Comparison of ENCODE assay signal across 28 mouse cellular contexts in genomic region chr2:48399191-48399590, GRCm38 (mm10).
A peak's percentile ranks its signal among the peaks of the same experiment; 100 is the strongest.
DNase-seq lines count a peak whose midpoint lies in the region; ATAC-seq and TF ChIP-seq lines count a peak whose summit lies in the region.
"Had no signal": no experiment of that assay in that cellular context is flagged by ENCODE, and none has a peak within 500 bp of the region (broad histone marks: within the 10 kb centered on the region; RNA-seq: fewer than 3 reads in every experiment).

No protein-coding gene starts in this region.

- H3K4me1 ChIP-seq in liver, adult 2 months (ENCODE audit: control insufficient read depth, insufficient read depth, low read length): peaks cover 4% of the 10 kb centered on the region; the same call in 1 of the 2 replicates
- H3K4me1 ChIP-seq in liver, embryonic 12.5 days: no peaks in the 10 kb centered on the region
- H3K4me1 ChIP-seq in midbrain, embryonic 16.5 days (ENCODE audit: control insufficient read depth, insufficient read depth, low read length): no peaks in the 10 kb centered on the region
- H3K4me1 ChIP-seq: forebrain, embryonic 12.5 days; hindbrain, embryonic 13.5 days; limb, embryonic 13.5 days had no signal

- no peak overlapping the region for H3K4me3 ChIP-seq in liver, adult 2 months (ENCODE audit: insufficient read depth, low read depth, low read length)
- H3K4me3 ChIP-seq in liver, embryonic 12.5 days: no peak overlapping the region
- H3K4me3 ChIP-seq in myocyte: no peak overlapping the region
- H3K4me3 ChIP-seq in midbrain, embryonic 16.5 days (ENCODE audit: low read depth, low read length): no peak overlapping the region
- H3K4me3 ChIP-seq: embryonic facial prominence, embryonic 13.5 days; erythroblast, embryonic 14.5 days; forebrain, embryonic 12.5 days; heart, embryonic 13.5 days; hindbrain, embryonic 13.5 days; limb, embryonic 13.5 days; lung, embryonic 15.5 days had no signal

- H3ac ChIP-seq in myocyte (ENCODE audit: control insufficient read depth, insufficient read length): no peak overlapping the region

- WGBS in liver, adult 2 months: 27% methylated on average over 1 of the region's 1 CpGs
- WGBS in liver, embryonic 12.5 days (ENCODE audit: insufficient replicate concordance): 53% methylated on average over 1 of the region's 1 CpGs
- 82% methylated on average over 1 of the region's 1 CpGs for WGBS in midbrain, embryonic 16.5 days

- TF ChIP-seq POLR2A in liver, adult 2 months (IDR thresholded peaks at IDR 0.05; ENCODE audit: extremely low read depth, insufficient read depth, low read length): no peak
- TF ChIP-seq POLR2A in myocyte (IDR thresholded peaks at IDR 0.05; ENCODE audit: insufficient read length, low read depth): no peak

- H3K4me2 ChIP-seq in liver, embryonic 12.5 days: no peak overlapping the region
- H3K4me2 ChIP-seq in myocyte (ENCODE audit: low read depth): peak overlapping the region; percentile 37
- H3K4me2 ChIP-seq in midbrain, embryonic 16.5 days (ENCODE audit: low read length): no peak overlapping the region
- H3K4me2 ChIP-seq: embryonic facial prominence, embryonic 13.5 days; forebrain, embryonic 12.5 days; heart, embryonic 13.5 days; hindbrain, embryonic 13.5 days; limb, embryonic 13.5 days; lung, embryonic 15.5 days had no signal

- no peak overlapping the region for H3K9ac ChIP-seq in liver, adult 2 months (ENCODE audit: low read depth, low read length)
- H3K9ac ChIP-seq in liver, embryonic 12.5 days: no peak overlapping the region
- no peak overlapping the region for H3K9ac ChIP-seq in midbrain, embryonic 16.5 days (ENCODE audit: low read depth, low read length)
- H3K9ac ChIP-seq: embryonic facial prominence, embryonic 13.5 days; forebrain, embryonic 12.5 days; heart, embryonic 13.5 days; hindbrain, embryonic 13.5 days; limb, embryonic 13.5 days; lung, embryonic 15.5 days had no signal

- no peak overlapping the region for H3K27ac ChIP-seq in liver, adult 2 months (replicated peaks; ENCODE audit: insufficient read depth, low read depth, low read length)
- no peak overlapping the region for H3K27ac ChIP-seq in liver, embryonic 12.5 days
- no peak overlapping the region for H3K27ac ChIP-seq in midbrain, embryonic 16.5 days (ENCODE audit: low read length)
- H3K27ac ChIP-seq: embryonic facial prominence, embryonic 13.5 days; forebrain, embryonic 12.5 days; hindbrain, embryonic 13.5 days; limb, embryonic 13.5 days; lung, embryonic 15.5 days had no signal

- no peaks in the 10 kb centered on the region for H3K36me3 ChIP-seq in liver, adult 2 months (ENCODE audit: control insufficient read depth, insufficient read depth, low read length)
- no peaks in the 10 kb centered on the region for H3K36me3 ChIP-seq in liver, embryonic 12.5 days
- H3K36me3 ChIP-seq in myocyte (ENCODE audit: control insufficient read depth, insufficient read depth): no peaks in the 10 kb centered on the region
- no peaks in the 10 kb centered on the region for H3K36me3 ChIP-seq in midbrain, embryonic 16.5 days (ENCODE audit: control insufficient read depth, insufficient read depth, low read length)
- H3K36me3 ChIP-seq: embryonic facial prominence, embryonic 13.5 days; forebrain, embryonic 12.5 days; G1E; heart, embryonic 13.5 days; hindbrain, embryonic 13.5 days; limb, embryonic 13.5 days; lung, embryonic 15.5 days had no signal

- peak; percentile 59; the same call in 1 of the 2 replicates for ATAC-seq in liver, embryonic 12.5 days
- ATAC-seq in midbrain, embryonic 16.5 days: no peak
- ATAC-seq: Patski had no signal

- peak; percentile 78 for DNase-seq in liver, adult 2 months (ENCODE audit: extremely low read depth, low read depth, low spot score)
- no peak for DNase-seq in liver
- DNase-seq in embryo, embryonic 9.5 days (ENCODE audit: extremely low spot score): no peak
- DNase-seq in right cerebral cortex, postnatal 36 days (ENCODE audit: low spot score in 2 of 2): no peak
- DNase-seq: adrenal gland, postnatal 36 days; B cell, adult 2 months; cerebellum, adult 11-12 months; cerebellum, postnatal 14 days; heart, adult 11 months; heart, postnatal 36 days; kidney, postnatal 36 days; lung, postnatal 36 days; midbrain, embryonic 14.5 days; right cerebral cortex, adult 18-20 months; thymus, adult 18-20 months had no signal

- no peaks in the 10 kb centered on the region for H3K79me2 ChIP-seq in liver, adult 2 months (ENCODE audit: control insufficient read depth, insufficient read depth, low read length)
- no peaks in the 10 kb centered on the region for H3K79me2 ChIP-seq in myocyte (ENCODE audit: control insufficient read depth, insufficient read depth)

- no peak for TF ChIP-seq CTCF in liver, adult 2 months (IDR thresholded peaks at IDR 0.05; ENCODE audit: low read depth, low read length)

- no peaks in the 10 kb centered on the region for H3K9me3 ChIP-seq in liver, embryonic 12.5 days (replicated peaks)
- no peaks in the 10 kb centered on the region for H3K9me3 ChIP-seq in midbrain, embryonic 16.5 days (replicated peaks; ENCODE audit: control insufficient read depth, low read length, poor library complexity, severe bottlenecking)
- H3K9me3 ChIP-seq: embryonic facial prominence, embryonic 13.5 days; forebrain, embryonic 12.5 days; G1E; heart, embryonic 13.5 days; hindbrain, embryonic 13.5 days; limb, embryonic 13.5 days; lung, embryonic 15.5 days had no signal

- no peaks in the 10 kb centered on the region for H3K27me3 ChIP-seq in liver, adult 2 months (ENCODE audit: control insufficient read depth, insufficient read depth, low read length)
- no peaks in the 10 kb centered on the region for H3K27me3 ChIP-seq in liver, embryonic 12.5 days (replicated peaks)
- H3K27me3 ChIP-seq in myocyte (ENCODE audit: control insufficient read depth, insufficient read depth, insufficient read length): no peaks in the 10 kb centered on the region
- no peaks in the 10 kb centered on the region for H3K27me3 ChIP-seq in midbrain, embryonic 16.5 days (ENCODE audit: control insufficient read depth, insufficient read depth, low read depth, low read length)
- H3K27me3 ChIP-seq: CH12.LX; embryonic facial prominence, embryonic 13.5 days; forebrain, embryonic 12.5 days; heart, embryonic 13.5 days; hindbrain, embryonic 13.5 days; limb, embryonic 13.5 days; lung, embryonic 15.5 days; Patski had no signal

TF ChIP-seq in myocyte, 11 proteins besides CTCF, POLR2A, EP300 and RAD21:
- TF ChIP-seq POLR2AphosphoS2 (IDR thresholded peaks at IDR 0.05; ENCODE audit: insufficient read length, low read depth) (no peak), USF1 (IDR thresholded peaks at IDR 0.05; ENCODE audit: low read depth) (no peak), MYOG (IDR thresholded peaks at IDR 0.05; ENCODE audit: control insufficient read depth in 1 of 3, insufficient read depth in 1 of 3, insufficient read length in 2 of 3, low read depth in 2 of 3) (no peak), CEBPB (IDR thresholded peaks at IDR 0.05; ENCODE audit: insufficient read depth, poor library complexity, severe bottlenecking) (no peak), REST (IDR thresholded peaks at IDR 0.05; ENCODE audit: insufficient read depth, insufficient read length) (no peak), TCF3 (IDR thresholded peaks at IDR 0.05; ENCODE audit: insufficient read length, low read depth) (no peak), MYOD1 (IDR thresholded peaks at IDR 0.05; ENCODE audit: control insufficient read depth in 1 of 3, insufficient read length in 2 of 3, low read depth in 2 of 3) (no peak), MAX (IDR thresholded peaks at IDR 0.05; ENCODE audit: low read depth) (no peak), TCF12 (IDR thresholded peaks at IDR 0.05; ENCODE audit: insufficient read depth, poor library complexity, severe bottlenecking) (no peak), SRF (IDR thresholded peaks at IDR 0.05; ENCODE audit: control insufficient read depth, insufficient read length, low read depth) (no peak), E2F4 (IDR thresholded peaks at IDR 0.05; ENCODE audit: insufficient read depth) (no peak)
